Mouse (Mus musculus) E14TG2a.4 (cell line): Measurements from ENCODE around the gene Gm37240.

Source experiments
- CTCF ChIP-seq: conservative IDR thresholded peaks from 2 replicates; pipeline ENCODE4 v1.5.1; 2014; ENCODE audit warnings: low read length
- POU5F1 ChIP-seq: IDR thresholded peaks from 2 replicates; pipeline ENCODE4 v1.6.1; 2014; ENCODE audit warnings: low read length, borderline replicate concordance

- TF ChIP-seq CTCF = no peak
- no peak for TF ChIP-seq POU5F1
These were observed 351.4 kb downstream of the Gm37240 start for GRCm38 (mm10) chr3:85535621-85536520.
